Mouse (Mus musculus): ENCODE data around the gene Tmem184b.

The Tmem184b gene

GRCm38 (mm10) chr15:79333409-79333808 lies 70.0 kb downstream of the Tmem184b start:
- DNase-seq = no peak

DNA sequence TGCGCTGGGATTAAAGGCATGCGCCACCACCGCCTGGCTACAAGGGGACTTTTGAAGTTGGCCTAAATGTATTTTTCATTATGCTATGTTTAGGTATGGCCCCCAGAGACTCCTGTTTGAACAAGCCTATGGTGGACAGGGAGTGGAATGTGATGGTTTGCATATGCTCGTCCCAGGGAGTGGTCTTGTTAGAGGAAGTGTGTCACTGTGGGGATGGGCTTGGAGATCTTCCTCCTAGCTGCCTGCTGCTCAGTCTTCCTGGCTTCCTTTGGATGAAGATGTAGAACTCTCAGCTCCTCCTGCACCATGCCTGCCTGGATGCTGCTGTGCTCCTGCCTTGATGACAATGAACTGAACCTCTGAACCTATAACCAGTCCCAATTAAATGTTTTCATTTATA lies 72.8 kb downstream of the Tmem184b start:
- DNase-seq = no peak

DNA sequence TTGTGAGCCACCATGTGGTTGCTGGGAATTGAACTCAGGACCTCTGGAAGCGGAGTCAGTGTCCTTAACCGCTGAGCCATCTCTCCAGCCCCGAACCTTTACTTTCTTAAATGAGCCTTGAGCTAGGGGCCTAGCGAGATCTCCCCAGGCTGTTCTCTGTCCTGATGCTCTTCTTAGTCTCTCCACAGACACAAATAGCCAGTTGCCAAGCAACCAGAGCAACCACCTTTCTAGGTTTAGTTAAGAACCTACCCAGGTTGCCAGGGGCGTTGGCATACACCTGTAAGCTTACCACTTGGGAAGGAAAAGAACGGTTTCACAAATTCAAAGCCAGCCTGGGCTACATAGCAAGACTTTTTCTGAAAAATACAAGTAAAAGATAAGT lies 73.4 kb downstream of the Tmem184b start:
- DNase-seq = no peak

DNA sequence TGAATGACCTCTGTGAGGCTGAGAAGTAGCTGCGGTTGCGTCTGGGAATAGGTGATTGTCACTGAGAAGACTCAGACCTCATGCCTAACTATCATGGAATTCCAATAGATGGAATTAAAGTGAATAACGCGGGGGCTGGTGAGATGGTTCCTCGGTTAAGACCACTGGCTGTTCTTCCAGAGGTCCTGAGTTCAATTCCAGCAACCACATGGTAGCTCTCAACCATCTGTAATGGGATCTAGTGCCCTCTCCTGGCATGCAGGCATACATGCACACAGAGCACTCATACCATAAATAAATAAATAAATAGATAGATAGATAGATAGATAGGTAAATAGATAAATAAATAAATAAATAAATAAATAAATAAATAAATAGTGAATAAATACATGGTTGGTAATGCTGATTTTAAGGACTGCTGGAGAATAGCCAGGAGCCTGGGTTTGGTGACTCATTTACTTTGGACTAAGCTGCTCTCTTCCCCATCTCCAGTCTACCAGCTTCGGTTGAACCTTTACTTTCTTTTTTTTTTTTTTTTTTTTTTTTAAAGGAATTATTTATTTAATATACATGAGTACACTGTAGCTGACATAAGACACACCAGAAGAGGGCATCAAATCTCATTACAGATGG lies 73.9 kb downstream of the Tmem184b start:
- DNase-seq = no peak

- DNase-seq = no peak
Measured at GRCm38 (mm10) chr15:79328939-79329275, 74.5 kb downstream of the Tmem184b start.

DNA sequence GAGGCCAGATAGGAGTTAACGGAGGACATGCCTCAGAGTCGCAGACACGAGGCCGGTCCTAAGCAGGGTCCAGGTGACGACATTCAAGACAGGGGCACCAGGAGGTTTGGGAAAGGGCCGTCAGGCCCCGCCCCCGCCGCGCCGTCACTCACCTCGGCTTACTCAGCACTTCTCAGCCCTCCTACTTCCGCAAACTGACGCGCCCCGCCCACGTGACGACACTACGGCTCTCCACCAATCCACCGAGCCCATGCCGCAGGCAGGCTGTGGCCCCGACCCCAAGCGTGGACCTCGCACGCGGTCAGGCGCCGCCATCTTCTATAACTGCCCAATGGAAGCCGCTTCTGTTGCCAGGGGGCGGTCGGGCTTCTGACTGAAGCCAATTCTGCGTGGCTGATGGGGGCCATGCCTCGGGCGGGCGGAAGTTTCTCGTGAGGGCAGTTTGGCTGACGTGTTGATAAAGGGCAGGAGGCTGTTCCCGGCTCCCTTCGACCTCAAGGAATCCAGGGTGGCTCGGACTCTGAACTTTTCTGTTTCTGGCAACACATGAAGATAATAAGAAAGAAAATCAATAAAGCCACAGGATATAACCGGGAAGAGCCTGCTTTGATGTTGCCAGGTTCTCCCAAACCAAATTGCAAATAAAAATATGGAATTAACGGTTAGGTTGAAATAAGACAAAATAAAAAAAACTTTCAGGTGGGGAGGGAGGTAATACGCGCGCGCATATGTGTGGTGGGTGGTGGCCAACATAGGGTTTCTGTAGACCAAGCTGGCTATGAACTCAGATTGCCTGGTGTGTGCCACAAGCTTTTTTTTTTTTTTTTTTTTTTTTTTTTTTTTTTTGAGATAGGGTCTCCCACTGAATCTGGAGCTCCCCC lies 75.1 kb downstream of the Tmem184b start, which contains the start of gene Pla2g6:
TSS of gene Pla2g6 (minus strand) at position 333 of the 881 bp plus-strand sequence.
- DNase-seq = peak; percentile 98

GRCm38 (mm10) chr15:79326971-79327961 lies 76.1 kb downstream of the Tmem184b start:
- DNase-seq = peak; percentile 72

DNA sequence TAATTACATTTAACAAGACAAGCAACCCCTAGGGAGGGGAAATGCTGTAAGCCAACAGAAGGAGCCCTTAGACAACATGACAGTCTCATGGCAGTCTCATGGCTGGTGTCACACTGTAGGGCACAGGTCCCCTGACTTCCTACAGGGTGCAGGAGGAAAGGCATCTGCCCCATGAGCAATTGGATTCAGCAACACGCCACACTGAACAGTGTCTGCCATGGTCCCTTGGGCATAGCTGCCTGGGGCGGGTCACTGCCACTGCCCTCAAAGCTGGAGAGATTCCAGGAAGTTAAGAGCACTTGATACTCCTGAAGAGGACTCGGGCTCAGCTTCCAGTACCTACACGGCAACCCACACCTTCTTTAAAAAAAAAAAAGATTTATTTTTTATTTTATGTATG lies 77.1 kb downstream of the Tmem184b start:
- peak; percentile 34 for DNase-seq

GRCm38 (mm10) chr15:79325742-79326141 lies 77.6 kb downstream of the Tmem184b start:
- no peak for DNase-seq

DNA sequence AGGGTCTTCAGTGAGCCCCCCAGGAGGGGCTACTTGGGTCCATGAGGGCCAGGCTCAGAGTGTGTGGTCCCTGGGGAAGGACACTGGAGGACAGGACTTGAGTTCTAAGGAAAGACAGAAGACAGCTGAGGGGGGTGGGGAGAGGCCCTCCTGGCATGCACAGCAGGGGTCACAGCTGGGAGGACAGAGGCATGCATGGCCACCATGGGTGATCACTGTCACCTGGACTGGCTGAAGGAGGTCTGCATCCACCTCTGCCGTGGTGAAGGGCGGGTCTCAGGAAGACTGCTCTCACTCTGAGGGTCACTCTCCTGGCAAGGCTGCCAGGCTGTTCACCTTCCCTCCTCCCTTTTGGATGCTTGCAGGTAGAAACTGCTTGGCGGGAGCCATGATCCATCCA lies 79.0 kb downstream of the Tmem184b start:
- DNase-seq = no peak

- DNase-seq = no peak
Measured at GRCm38 (mm10) chr15:79323791-79324155, 79.6 kb downstream of the Tmem184b start.

DNA sequence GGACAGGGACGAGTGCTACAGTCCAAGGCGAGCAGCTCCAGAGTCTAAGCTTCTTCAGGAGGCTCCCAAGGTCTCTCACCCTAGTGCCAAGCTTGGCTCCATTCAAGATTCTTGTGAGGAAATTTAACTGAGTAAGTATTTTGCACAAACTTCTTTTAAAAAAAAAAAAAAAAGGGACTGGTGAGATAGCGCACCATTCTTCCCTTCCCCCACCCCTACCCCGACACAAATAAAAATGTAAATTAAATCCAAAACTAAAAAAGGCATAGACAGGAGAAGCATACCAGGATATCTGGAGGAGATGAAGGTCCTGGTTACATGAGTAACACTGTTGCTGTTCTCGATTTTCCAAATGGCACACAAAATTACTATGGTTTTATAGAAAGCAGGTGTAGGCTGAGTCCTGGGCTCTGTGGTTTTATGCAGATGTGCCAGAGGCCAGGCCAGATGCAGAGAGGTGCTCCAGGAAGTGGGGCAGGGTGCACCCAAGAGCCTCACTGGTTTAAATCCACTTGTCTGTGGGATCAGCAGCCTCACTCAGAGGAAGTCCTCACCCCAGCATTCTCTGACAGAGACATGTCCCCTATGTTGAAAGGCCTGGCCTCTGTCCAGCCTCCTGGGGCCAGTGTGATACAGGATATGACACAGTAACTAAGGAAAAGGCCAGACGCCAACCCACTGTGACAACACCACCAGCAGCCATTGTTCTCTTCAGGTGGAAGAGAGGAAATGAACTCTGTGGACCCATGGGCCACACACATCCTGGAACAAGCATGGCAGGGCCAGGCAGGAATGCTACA lies 80.2 kb downstream of the Tmem184b start:
- peak; percentile 79 for DNase-seq

- no peak for DNase-seq
Measured at GRCm38 (mm10) chr15:79322281-79322990, 80.9 kb downstream of the Tmem184b start.

- DNase-seq = no peak
Measured at GRCm38 (mm10) chr15:79321733-79322190, 81.6 kb downstream of the Tmem184b start.

GRCm38 (mm10) chr15:79313848-79314369 lies 89.5 kb downstream of the Tmem184b start:
- DNase-seq = no peak
